Mouse (Mus musculus) cerebellum, adult 18-20 months (tissue): ENCODE data around the gene Bend6.
"Not testable (repeated sequence)": the region's sequence is repeated elsewhere in the genome, so short reads cannot be mapped to it uniquely, and the experiment has no call there.

ENCODE experiments used
- DNase-seq, 2 experiments: peaks; one replicate each; pipeline ENCODE4 v3.0.0; 2021

The Bend6 gene

DNA sequence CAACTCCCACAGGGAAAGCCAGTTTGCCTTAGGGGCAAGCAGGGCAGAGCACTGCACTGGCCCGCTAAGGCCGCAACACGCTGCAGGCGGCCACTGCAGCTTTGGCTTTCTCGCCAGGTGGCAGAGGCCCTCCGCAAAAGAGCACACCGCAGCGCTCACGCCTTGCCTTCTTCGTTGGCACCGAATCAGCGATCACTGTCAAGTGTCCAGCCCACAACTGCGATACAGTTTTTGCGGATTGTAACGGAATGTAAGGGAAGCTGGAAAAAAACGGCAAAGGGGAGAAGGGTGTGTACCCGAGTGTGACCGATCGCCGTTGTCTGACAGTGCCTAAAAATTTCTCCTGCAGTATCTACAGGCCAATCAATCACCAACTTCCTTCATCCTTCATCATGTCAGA is 689 bp downstream of the Bend6 start:
- DNase-seq: peak; percentile 74 to 81

DNA sequence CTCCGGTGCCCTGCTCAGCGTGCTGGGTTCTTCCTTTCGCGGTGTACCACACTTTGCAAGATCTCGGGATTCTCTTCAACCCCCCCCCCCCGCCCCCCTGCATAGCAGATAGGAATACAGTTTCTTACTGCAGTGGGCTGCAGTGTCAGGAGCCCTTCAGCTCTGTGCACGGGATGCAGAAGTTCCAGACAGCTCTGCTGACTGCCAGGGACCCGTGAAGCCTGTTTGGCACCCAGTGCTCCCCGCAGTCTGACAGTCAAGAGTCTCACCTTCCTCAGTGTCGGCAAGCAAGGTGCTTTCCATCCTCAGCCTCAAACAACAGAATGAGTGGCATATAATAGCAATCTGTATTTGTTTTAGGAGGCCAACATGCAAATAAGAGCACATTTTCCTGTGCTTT is 1.4 kb downstream of the Bend6 start:
- peak; percentile 57 to 58 for DNase-seq

DNA sequence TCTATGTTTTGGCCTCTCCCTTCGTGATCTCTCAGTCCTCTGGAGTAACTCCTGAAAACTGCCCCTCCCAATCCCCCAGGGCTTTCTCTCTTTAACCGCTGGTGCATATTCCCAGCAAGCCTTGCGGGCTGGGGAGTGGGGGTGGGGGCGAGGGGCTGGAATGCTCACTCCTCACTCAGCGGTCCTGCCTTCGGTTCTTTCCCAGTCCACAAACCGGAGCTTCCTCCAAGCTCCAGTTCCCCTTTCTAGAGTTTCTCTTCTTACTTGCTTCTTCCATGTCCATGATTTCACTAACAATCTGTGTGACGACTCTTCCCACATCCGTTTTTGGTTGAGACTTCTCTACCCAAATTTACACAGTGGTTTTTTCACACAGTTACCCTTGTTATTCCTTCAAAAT is 4.0 kb downstream of the Bend6 start:
- no peak for DNase-seq

DNA sequence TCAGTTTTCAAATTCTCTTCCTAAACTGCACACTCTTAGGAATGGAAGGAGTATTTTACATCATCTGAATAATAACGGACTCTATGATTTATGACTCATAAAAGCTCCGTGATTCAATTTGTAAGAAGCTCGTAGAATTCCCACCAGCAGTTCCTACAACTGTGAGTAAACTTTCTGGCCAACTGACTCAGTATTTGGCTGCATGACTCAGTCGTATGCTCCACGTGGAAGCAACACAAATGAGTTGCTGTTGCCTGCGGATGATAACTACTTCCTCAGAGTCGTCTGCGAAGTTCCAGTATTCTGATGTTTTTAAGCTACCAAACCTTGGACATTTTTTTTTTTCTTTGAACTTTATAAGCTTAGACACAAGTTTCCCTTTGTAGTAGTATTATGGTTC is 7.4 kb downstream of the Bend6 start:
- no peak for DNase-seq

DNA sequence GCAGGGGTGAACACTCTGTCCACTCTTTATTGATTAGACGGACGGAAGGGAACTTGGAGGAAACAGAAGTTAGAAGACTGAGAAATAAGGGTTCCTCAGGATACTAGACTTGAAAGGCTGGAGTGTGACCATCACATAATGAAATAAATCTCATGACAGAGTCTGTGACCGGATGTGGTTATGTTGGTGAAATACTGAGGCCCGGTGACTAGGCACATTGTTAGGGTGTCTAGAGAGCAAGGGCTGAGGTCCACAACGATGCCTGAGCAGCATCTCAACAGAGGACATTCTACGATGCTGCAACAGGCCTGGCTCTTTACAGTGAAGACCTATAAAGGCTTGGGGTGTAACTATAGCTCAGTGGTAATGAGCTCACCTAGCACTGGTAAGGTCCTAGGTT is 9.2 kb downstream of the Bend6 start:
- no peak for DNase-seq

DNA sequence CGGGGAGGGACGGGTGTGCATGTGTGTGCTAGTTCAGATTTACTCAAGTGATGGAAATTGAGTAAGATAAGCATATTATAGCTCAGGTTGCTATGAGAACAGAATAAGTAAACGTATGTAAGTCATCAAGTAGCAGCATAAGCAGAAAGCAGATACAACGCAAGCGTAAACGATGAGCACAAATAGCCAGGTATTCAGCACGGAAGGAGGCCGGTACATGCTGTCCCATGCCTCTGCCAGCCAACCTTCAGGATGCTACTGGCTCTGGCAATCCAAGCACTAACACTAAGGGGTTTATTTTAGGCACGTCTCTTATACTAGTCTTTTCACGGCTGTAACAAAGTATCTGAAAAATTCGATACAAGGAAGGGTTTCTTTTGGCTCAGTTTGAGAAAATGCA is 10.2 kb downstream of the Bend6 start:
- peak; percentile 61 to 63 for DNase-seq

DNA sequence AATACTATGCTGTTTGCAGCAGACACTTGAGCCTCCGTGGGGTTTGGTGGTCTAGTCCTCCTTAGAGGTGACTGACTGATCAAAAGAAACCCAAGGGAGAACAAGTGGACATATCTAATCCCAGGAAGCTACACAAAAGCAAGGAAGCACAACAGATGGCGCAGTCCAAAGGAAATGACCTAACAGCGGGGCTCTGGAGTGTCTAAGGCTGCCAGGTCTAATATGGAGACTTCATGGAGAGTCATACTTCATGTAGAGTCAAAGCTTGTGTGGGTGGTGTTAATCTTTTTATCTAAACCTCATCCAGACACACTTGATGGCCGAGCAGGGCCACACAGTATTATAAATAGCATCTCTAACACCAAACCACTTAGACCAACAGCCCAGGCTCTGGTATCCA is 10.9 kb downstream of the Bend6 start:
- peak; percentile 42 to 49 for DNase-seq

DNA sequence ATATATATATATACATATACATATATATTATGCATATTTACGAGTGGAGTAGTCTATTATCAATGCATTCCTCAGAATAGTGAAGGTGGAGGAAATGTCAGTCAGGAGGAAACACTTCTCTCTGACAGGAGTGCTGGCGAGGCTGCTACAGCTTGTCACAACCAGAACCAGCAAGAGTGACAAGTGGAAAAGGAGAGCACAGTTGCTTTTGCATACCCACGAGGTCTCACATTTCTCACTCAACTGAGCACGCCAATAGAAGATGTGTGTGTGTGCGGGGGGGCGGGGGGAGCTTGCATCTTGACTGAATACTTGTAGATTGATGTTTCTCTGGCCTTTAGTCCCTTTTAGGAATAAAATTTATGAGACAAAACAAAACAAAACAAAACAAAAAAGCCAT is 11.5 kb downstream of the Bend6 start:
- DNase-seq: no peak

DNA sequence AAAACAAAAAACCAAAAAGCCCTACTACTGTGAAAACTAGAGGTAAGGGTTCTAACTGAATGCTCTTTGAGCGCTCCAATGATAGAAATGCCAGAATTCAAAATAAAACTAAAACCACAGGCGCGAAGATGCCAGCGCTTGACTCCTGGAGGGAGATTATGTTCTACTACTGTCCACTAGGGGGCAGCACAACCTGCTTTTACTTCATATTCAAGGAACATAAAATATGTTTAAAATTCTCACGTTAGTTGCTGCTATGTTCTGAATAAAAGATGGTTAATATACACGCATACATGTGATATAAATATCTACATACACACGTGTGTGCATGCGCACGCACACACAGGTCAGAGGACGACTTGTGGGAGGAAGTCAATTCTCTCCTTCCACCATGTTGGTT is 14.8 kb downstream of the Bend6 start:
- peak; percentile 65 to 76 for DNase-seq

DNA sequence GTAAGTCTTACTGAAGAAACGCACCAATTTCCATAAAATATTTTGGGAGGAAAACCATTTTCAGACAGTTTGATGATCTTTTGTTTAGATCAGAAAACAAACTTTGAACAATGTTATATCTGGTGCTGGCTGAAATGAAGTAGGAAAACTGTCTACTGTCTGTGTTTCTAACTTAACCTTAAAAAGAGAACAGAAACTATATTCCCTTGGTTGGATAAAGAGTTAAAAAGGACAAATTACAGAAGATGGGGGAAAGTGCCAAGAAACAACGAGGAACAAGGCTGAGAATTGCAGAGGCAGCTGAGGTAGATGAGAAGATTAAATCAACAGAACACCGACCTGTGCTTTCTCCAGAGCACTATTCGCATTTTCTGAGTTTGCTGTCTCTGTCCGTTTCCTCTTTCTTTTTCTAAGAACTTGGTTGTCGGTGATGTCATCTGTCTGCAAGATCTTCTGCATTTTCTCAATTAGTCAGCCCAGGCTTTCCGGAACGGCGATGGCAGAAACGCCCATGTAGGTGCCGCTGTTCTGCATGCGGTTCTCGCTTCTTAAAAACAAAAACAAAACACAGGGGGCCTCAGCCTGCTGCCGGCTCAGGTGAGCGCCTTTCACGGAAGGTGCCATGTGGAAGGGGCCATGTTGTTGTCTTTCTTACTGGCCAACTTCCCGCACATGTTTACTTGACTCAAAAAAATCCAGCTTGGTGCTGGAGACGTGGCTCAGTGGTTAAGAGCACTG is 24.3 kb downstream of the Bend6 start:
- DNase-seq: peak; percentile 24 to 29

DNA sequence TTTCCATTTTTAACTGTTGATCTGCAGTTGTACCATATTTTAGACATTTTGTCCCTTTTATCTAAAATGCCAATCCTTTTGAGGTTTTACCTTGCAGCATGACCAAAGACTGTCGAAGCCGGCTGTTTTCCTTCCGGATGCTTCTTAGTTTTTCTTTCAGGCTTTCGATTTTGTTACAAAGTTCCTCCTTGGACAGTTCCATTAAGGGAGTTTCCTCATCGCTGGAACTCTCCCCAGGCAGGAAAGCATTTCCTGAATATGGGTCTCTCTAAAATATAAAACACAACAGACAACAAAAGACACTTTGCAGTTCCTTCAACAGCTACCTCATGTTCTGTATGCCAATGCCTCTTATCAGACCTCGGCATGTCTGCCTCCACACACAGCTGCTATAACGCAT is 29.4 kb downstream of the Bend6 start:
- no peak for DNase-seq

DNA sequence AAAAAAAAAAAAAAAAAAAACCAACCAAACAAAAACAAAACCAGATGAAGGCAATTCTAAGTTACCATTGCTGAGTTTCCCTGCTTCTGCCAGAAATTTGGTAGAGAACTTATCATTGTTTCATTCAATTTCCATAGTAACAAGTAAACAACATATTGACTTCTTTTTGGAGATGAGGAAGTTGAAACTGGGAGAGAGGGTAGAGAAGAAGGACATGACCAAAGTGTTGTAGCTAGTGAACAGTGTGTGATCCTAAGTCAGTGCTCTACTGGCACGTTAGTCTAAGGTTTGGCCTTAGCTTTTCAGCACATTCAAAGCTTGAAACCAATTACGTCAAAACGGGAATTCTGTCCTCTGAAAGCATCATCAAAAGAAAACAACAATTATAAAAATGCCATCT is 31.2 kb downstream of the Bend6 start:
- no peak for DNase-seq

DNA sequence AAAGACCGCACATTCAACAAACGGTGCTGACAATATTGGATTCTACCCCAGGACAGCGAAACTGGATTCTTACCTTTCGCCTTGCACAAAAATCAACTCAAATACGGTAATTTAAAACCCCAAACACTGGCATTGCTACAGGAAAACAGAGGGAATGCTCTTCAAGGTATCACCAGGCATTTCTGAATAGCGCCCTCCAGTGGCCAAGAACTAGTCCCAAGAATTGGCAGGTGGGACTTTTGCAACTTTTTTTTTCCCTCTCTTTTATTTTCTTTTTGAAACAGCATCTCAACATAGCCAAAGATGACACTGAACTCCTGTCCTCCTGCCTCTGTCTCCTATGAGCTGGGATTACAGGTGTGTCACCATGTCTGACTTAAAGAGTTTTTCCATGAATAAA is 31.9 kb downstream of the Bend6 start:
- peak in 1 of 2 experiments; percentile 46 for DNase-seq

DNA sequence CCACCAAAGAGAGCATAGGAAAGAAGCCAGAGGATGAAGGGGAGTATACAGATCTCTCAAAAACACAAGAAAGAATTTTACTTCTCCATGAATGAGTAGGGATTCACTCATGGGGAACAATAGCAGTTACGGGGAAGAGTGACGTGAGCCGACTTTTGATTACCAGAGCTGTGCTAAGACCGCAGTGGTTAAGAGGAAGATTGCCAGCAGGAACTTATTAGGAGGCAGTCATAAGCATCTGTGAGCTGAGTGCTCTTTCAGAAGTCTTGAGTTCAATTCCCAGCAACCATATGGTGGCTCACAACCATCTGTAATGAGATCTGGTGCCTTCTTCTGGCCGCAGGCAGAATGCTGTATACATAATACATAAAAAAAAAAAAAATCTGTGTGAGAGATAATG is 34.1 kb downstream of the Bend6 start:
- no peak for DNase-seq

DNA sequence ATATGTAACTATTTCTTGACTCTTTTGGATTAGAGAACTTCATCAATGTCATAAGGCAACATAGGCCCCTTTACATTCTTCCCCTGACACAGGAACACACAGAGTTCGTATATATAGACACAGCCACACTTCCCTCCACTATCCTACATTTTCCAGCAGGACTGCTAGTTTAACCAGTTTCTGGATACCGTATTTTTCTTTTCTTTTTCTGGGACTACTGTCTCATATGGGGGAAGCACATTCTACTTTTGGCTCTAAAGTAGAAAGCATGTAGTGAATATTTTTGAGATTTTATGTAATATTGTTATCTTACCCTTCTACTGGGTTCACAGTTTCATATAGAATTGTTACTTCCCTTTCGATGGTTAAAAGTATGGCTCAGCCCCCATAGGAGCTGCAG is 38.2 kb downstream of the Bend6 start:
- no peak for DNase-seq

DNA sequence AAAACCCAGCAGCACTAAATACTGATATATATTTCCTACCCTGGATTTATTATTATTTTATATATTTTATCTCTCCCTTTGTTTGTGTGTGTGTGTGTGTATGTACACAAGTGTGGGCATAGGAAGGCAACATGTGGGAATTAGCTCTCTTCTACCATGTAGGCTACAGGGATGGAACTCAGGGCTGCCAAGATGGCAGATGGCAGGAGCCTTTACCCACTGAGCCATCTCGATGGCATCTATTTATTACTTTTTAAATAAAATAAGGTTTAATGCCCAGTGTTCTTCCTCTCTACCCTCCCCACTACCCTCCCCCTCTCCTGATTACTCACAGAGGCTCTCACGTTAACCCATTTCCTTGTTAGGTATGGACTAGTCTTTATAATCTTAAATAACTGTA is 38.6 kb downstream of the Bend6 start:
- peak; percentile 32 to 50 for DNase-seq

DNA sequence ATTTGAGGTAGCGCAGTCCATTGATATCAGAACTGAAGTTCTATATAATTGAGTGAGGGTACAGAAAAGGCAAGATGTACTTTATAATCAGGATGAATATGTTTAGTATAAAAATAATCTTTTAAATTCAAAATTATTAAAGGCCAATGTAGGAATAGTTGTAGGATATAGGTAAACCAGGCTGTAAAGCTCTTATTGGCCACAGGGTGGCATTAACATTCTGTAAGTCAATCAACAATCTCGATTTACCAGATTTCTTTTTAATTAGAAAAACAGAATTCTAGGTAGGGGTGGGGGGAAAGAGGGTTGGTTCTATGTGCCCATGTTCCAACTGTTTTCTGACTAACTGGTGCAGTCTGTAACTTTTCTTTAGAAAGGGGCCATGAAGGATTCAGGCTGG is 60.8 kb downstream of the Bend6 start:
- DNase-seq: no peak

DNA sequence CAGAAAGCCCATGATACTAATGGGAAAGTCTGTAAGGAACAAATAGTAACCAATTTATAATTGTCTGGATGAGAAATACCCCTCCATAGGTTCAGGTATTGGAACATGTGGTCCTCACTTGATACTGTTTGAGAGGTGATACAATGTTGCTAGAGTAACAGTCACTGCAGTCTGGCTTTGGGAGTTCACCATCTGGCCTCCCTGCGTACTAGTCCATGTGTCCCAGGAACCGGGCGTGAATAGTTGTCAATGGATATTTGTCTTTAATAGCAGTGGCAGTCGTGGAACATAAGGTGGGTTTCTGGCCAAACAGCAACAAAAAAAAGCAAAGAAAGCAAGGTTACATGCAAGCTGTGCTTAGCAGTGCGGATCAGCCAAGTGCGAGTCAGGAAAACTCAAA is 63.8 kb downstream of the Bend6 start:
- DNase-seq: no peak

DNA sequence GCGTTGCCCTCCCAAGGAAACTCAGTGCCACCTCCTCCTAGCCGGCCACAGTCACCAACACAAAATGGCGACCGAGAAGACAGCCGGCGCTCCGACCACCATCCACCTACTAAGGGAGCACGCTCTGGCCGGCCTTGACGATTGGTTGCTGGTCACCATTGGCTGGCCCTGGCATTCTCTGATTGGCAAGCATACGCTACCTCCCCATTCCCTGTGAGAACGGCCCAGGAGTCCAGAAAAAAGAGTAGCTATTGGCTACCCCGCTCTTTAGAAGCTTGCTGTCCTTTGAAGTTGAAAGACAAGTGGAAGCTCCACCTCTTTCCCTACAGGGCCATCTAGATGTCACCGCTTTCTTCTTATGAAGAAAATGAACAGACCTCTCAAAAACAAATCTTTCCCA is 68.7 kb downstream of the Bend6 start:
- not testable (repeated sequence) for DNase-seq

DNA sequence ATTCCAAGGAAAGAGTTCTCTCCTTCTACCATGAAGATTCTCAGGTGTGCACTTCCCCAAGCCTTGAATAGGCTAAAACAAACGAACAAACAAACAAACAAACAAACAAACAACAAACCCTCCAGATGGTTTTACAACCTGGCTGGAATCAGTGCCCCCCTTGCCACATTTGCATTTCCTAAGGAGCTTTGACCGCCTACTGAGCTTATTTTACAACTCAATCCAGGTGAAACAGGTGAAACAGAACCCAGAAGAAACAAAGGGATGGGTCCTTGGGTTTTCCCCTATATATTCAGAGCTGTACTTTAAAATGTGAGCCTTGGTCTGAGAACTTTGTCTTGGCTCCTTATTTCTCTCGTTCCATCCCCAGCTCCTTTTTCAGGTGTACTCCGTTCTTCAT is 77.0 kb downstream of the Bend6 start:
- no peak for DNase-seq

DNA sequence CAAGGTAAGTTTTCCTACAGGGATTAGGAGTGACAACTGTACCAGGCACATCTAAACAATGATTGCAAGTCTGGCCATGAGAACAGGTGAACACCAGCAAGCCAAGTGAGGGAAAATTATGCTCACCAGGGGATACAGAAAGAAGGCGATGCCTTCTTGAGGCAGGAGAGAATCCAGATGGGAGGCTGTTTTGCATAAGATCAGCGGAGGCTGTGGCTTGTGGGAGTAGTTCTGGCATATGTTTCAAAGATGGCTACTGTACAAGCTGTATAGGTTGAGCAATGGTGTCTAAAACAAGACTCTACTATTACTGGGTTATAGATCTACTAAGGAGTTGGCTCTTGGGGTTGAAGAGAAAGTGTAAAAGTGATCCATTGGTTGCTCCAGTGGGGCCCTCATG is 89.7 kb downstream of the Bend6 start:
- no peak for DNase-seq

DNA sequence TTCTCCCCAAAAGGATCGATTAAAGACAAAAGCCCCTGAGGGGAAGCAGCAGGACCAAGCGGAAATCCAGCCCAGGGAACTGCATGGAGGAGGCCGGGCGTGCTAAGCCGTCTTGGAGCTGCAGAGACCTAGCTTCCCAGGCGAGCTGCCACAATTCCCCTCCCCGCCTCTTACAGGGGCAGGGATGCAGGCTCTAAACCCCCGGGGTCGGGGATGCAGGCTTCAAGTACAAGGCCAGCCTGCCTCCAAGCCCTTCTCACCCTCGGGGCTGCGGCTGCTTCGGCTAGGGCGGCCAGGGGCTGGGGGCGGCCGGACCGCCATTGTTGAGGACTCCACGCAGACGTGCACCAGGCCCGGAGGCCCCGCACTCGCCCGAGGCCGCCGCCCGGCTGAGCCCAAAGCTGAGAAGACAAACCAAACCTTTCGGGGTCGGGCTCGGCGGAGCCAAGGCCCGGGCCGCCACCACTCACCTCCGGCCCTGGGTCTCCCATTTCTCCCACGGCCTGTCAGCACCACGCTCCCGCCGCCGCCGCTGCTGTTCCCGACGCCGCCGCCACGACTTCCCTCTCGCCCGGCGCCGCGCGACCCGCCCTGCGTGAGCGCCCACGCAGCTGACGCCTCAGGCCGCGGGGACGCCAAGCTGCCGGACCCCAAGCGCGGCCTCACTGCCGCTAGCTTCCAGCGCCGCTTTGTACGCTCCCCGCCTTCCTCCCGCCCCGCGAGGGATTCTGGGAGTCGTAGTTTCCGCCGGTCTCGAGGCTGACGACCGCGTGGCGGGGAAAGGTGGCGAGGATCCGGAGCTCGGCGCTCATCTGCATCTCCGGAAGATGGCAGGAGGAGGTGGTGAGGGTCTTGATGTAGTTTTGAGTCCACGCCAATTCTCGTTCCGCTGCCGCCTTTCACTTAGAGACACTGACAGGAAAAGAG is 93.5 kb downstream of the Bend6 start, which contains the start of gene Zfp451:
Zfp451 (minus strand) TSS at position 728 of the 927 bp plus-strand sequence.
- peak; percentile 94 to 97 for DNase-seq

DNA sequence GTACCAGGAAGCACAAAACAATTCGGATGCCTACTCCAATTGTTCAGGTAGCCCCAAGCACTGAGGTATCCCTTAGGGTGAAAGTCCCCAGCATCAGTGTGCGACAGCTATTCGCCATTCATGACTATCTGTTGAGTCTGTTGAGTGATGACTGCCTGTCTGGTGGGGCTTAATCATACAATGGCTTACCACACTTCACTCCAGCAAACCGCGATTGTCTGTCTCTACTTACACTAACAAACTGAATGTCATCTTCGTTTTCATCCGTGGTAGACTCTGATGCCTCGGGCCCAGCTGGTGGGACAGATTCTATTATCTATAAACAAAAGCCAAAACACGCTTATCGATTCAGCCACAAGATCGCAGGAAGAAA is 94.1 kb downstream of the Bend6 start:
- DNase-seq: no peak

DNA sequence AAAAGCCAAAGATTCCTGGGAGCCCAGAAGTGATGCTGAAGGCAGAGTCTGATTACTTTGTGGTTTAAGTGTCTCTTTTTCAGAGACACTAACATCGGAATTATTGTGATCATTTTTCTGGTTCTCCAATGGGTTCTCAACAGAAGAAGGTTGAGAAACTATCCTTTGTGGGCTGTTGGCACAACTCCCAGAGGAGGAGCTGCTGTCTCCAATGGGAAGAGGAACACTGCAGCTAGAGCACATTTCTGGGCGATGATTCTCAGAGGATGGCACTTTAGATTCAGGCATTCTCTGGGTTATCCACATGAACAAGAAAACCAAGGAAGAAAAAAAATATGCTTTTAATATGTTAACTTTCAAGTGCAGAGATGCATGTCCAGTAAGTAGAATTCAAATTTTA is 104.3 kb downstream of the Bend6 start:
- DNase-seq: peak; percentile 16 to 17
